Mouse (Mus musculus): ENCODE data around the gene Rangap1.

DNA sequence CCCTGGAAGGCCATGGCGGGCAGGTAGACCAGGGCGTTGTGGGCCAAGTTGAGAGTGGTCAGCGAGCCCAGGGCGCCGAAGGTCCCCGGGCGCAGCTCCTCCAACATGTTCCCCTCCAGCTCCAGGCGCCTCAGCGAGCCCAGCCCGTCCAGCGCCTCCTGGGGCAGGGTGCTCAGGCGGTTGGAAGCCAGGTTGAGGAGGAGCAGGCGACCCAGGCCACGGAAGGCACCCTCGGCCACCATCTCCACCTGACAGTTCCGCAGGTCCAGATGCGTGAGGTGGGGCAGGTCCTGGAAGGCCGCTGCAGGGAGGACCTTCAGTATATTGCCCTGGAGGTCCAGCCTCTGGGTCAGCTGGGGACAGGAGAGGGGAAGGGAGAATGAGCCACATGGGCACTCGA, 50.4 kb downstream of the Rangap1 start:
- TF ChIP-seq GATA1 (IDR thresholded peaks at IDR 0.05; ENCODE audit: borderline replicate concordance, low read length): no peak
- no peak for TF ChIP-seq FLI1 (IDR thresholded peaks at IDR 0.05; ENCODE audit: low read length)

Data from megakaryocyte, embryonic 14.5 days (primary cell).